Mouse (Mus musculus): ENCODE measurements around the gene Rasl12.

GRCm38 (mm10) chr9:65430921-65431320 lies 32.6 kb downstream of the Rasl12 start:
- TF ChIP-seq EP300 (IDR thresholded peaks at IDR 0.05; ENCODE audit: low read depth) = no peak
- no peak for TF ChIP-seq CTCF (IDR thresholded peaks at IDR 0.05; ENCODE audit: low read depth)
